Mouse (Mus musculus) large intestine, adult 2 months (tissue): ENCODE data around the gene Fam198a. TPM values are rescaled to one million over a fixed set of nuclear protein-coding genes. Genes with fewer than 3 reads are reported as not detected.

Experiments used
- DNase-seq: peaks from one replicate; pipeline ENCODE4 v3.0.0-alpha.2; 2012; ENCODE audit warnings: low read depth, low spot score
- WGBS: fragments of 180-500 bp; shearing (Covaris S2); methylation state at CpG from one replicate; pipeline ENCODE4 v1.1.7; 2018; 5-methylcytosine and 5-hydroxymethylcytosine counted together
- polyA plus RNA-seq: library from polyadenylated mRNA; depleted of rRNA; stranded (reverse); fragments of >200 nt; gene quantifications from 2 replicates; pipeline ENCODE4 v1.2.3, GENCODE M21; 2012

Gene Fam198a
- polyA plus RNA-seq, 1 experiment: 0.72 TPM

GRCm38 (mm10) chr9:121924901-121925560 lies 25.8 kb upstream of the Fam198a start:
- WGBS: 85% methylated on average over 9 of the region's 9 CpGs

GRCm38 (mm10) chr9:121925959-121926358 lies 24.8 kb upstream of the Fam198a start:
- no peak for DNase-seq
- WGBS: 33% methylated on average over 8 of the region's 8 CpGs

More at GRCm38 (mm10) chr9:121924901-121925560, 25.8 kb upstream of the Fam198a start:
- DNase-seq: no peak

- no peak for DNase-seq
- WGBS: 51% methylated on average over 11 of the region's 11 CpGs
Measured at GRCm38 (mm10) chr9:121926634-121927405, 24.0 kb upstream of the Fam198a start.

GRCm38 (mm10) chr9:121927721-121928120 lies 23.1 kb upstream of the Fam198a start:
- DNase-seq: no peak
- 71% methylated on average over 7 of the region's 7 CpGs for WGBS

GRCm38 (mm10) chr9:121928498-121928897 lies 22.3 kb upstream of the Fam198a start:
- no peak for DNase-seq

GRCm38 (mm10) chr9:121934856-121935255 lies 15.9 kb upstream of the Fam198a start:
- no peak for DNase-seq
- 80% methylated on average over 4 of the region's 4 CpGs for WGBS

More at GRCm38 (mm10) chr9:121928498-121928897, 22.3 kb upstream of the Fam198a start:
- 29% methylated on average over 2 of the region's 2 CpGs for WGBS

- no peak for DNase-seq
- WGBS: 56% methylated on average over 1 of the region's 1 CpGs
Measured at GRCm38 (mm10) chr9:121936952-121937351, 13.8 kb upstream of the Fam198a start.

- 59% methylated on average over 6 of the region's 6 CpGs for WGBS
- DNase-seq: no peak
Measured at GRCm38 (mm10) chr9:121937451-121937864, 13.3 kb upstream of the Fam198a start.

GRCm38 (mm10) chr9:121937944-121938355 lies 12.8 kb upstream of the Fam198a start:
- 51% methylated on average over 21 of the region's 21 CpGs for WGBS
- no peak for DNase-seq

- no peak for DNase-seq
- WGBS: 80% methylated on average over 3 of the region's 3 CpGs
Measured at GRCm38 (mm10) chr9:121943005-121943404, 7.8 kb upstream of the Fam198a start.

- no peak for DNase-seq
- 79% methylated on average over 3 of the region's 3 CpGs for WGBS
Measured at GRCm38 (mm10) chr9:121943628-121944027, 7.2 kb upstream of the Fam198a start.

GRCm38 (mm10) chr9:121947784-121948183 lies 3.0 kb upstream of the Fam198a start:
- DNase-seq: no peak
- WGBS: 6% methylated on average over 4 of the region's 4 CpGs

GRCm38 (mm10) chr9:121948431-121948830 lies 2.4 kb upstream of the Fam198a start:
- DNase-seq: no peak
- 72% methylated on average over 4 of the region's 4 CpGs for WGBS

- no peak for DNase-seq
- WGBS: 44% methylated on average over 4 of the region's 4 CpGs
Measured at GRCm38 (mm10) chr9:121951114-121951423, 281 bp downstream of the Fam198a start.

GRCm38 (mm10) chr9:121952596-121952995 lies 1.8 kb downstream of the Fam198a start:
- DNase-seq: no peak
- 77% methylated on average over 6 of the region's 6 CpGs for WGBS

- WGBS: 56% methylated on average over 7 of the region's 7 CpGs
- no peak for DNase-seq
Measured at GRCm38 (mm10) chr9:121959966-121960635, 9.3 kb downstream of the Fam198a start.

GRCm38 (mm10) chr9:121964941-121965340 lies 14.2 kb downstream of the Fam198a start:
- no peak for DNase-seq
- 87% methylated on average over 7 of the region's 7 CpGs for WGBS

GRCm38 (mm10) chr9:121968258-121968657 lies 17.5 kb downstream of the Fam198a start:
- no peak for DNase-seq
- 56% methylated on average over 5 of the region's 5 CpGs for WGBS

- WGBS: 30% methylated on average over 5 of the region's 5 CpGs
- DNase-seq: no peak
Measured at GRCm38 (mm10) chr9:121969841-121970381, 19.1 kb downstream of the Fam198a start.

GRCm38 (mm10) chr9:121973207-121973606 lies 22.4 kb downstream of the Fam198a start:
- no peak for DNase-seq
- WGBS: 73% methylated on average over 1 of the region's 1 CpGs
